Comparison of ENCODE assay signal across 23 mouse cellular contexts in genomic region chr11:55154398-55155069, GRCm38 (mm10). TPM values are rescaled to one million over a fixed set of nuclear protein-coding genes. Genes with fewer than 3 reads are reported as not detected.
DNase-seq lines count a peak whose midpoint lies in the region; TF ChIP-seq lines count a peak whose summit lies in the region.
"Had no signal": no experiment of that assay in that cellular context is flagged by ENCODE, and none has a peak within 500 bp of the region (broad histone marks: within the 10 kb centered on the region; RNA-seq: fewer than 3 reads in every experiment).

No protein-coding gene starts in this region.

- peaks cover 30% of the 10 kb centered on the region for H3K4me1 ChIP-seq in bone marrow macrophage, adult 2 months (ENCODE audit: control insufficient read depth, insufficient read depth, low read length)
- H3K4me1 ChIP-seq: forebrain, embryonic 13.5 days; heart, embryonic 12.5 days; neural tube, embryonic 13.5 days; stomach, embryonic 15.5 days had no signal

- peak overlapping the region; percentile 18; the same call in 1 of the 2 replicates for H3K4me3 ChIP-seq in bone marrow macrophage, adult 2 months (ENCODE audit: insufficient read depth, low read length)
- no peak overlapping the region; the same call in 1 of the 2 replicates for H3K4me3 ChIP-seq in macrophage (ENCODE audit: inconsistent target)
- H3K4me3 ChIP-seq: forebrain, embryonic 13.5 days; heart, embryonic 12.5 days; neural tube, embryonic 13.5 days; stomach, embryonic 15.5 days had no signal

- DNase-seq in spleen, postnatal 36 days (ENCODE audit: low spot score in 2 of 2), result peak; percentile 15 to 43
- no peak for DNase-seq in spleen, postnatal 14 days (ENCODE audit: low spot score in 2 of 2)
- DNase-seq in retina, embryonic 14.5 days (ENCODE audit: low spot score), result no peak
- DNase-seq in c-Kit-positive CD71-positive TER-119-positive erythroid progenitor cells, embryonic 14.5 days (ENCODE audit: low spot score), result no peak
- DNase-seq in adrenal gland, postnatal 36 days, result no peak
- DNase-seq: adrenal gland, postnatal 10 days; cerebellum, postnatal 14 days; gastrocnemius, postnatal 36 days; kidney, adult 11 months; kidney, postnatal 14 days; lung, embryonic 14.5 days; right cerebral cortex, postnatal 4 days had no signal

- peak overlapping the region; percentile 97 for H3K27ac ChIP-seq in bone marrow macrophage, adult 2 months (ENCODE audit: insufficient read depth, low read depth, low read length)
- peak overlapping the region; percentile 92 for H3K27ac ChIP-seq in macrophage
- H3K27ac ChIP-seq: forebrain, embryonic 13.5 days; hindbrain, postnatal 0 days; neural tube, embryonic 13.5 days; stomach, embryonic 15.5 days had no signal

- no peaks in the 10 kb centered on the region for H3K36me3 ChIP-seq in macrophage (ENCODE audit: inconsistent target)
- H3K36me3 ChIP-seq: heart, embryonic 12.5 days; neural tube, embryonic 13.5 days; stomach, embryonic 15.5 days had no signal

- no peak for TF ChIP-seq POLR2A in bone marrow macrophage, adult 2 months (IDR thresholded peaks at IDR 0.05; ENCODE audit: borderline replicate concordance, low read depth, low read length)

- no peaks in the 10 kb centered on the region for H3K79me2 ChIP-seq in macrophage (ENCODE audit: inconsistent target)

- TF ChIP-seq CTCF in bone marrow macrophage, adult 2 months (IDR thresholded peaks at IDR 0.05; ENCODE audit: low read depth, low read length), result no peak

- 2% methylated on average over 3 of the region's 3 CpGs for WGBS in macrophage (ENCODE audit: missing documents)

RNA-seq across cellular contexts. Expression of gene Slc36a3, which starts 3.0 kb away (rescaled TPM):
- polyA plus RNA-seq in bone marrow macrophage, adult 2 months (2012; ENCODE audit: insufficient read depth, insufficient read length, missing spikeins), result not detected in 2 replicates
- under 1 TPM in 10 of 26 experiments, not detected in 16; 0.32 to 0.78 (median 0.54) TPM for total RNA-seq in macrophage (2018; cell fraction: chromatin; rRNA removed)
- under 1 TPM in 22 of 26 experiments, not detected in 4; 0.09 to 0.37 (median 0.22) TPM for total RNA-seq in macrophage (2018; cell fraction: cytosol; rRNA removed)
- under 1 TPM in 9 of 26 experiments, not detected in 17; 0.29 to 0.54 (median 0.36) TPM for total RNA-seq in macrophage (2018; cell fraction: nucleus; rRNA removed)
- polyA plus RNA-seq in macrophage (2018), result 0.10 TPM in 1 of 3 replicates, not detected in the others
- total RNA-seq in adrenal gland, postnatal 36 days (2021), result not detected
- total RNA-seq: adrenal gland, postnatal 10 days; gastrocnemius, postnatal 36 days; heart, postnatal 36 days; hindbrain, postnatal 0 days; left cerebral cortex, adult 8-10 months had no signal
- polyA plus RNA-seq: forebrain, embryonic 13.5 days; heart, embryonic 12.5 days; hindbrain, postnatal 0 days; limb, embryonic 11.5 days; lung, embryonic 14.5 days; midbrain, embryonic 16.5 days; neural tube, embryonic 13.5 days had no signal

RNA-seq across cellular contexts. Expression of gene Slc36a2, which starts 30.3 kb away (rescaled TPM):
- 2.4 and 3.3 TPM in 2 replicates for polyA plus RNA-seq in bone marrow macrophage, adult 2 months (2012; ENCODE audit: insufficient read depth, insufficient read length, missing spikeins)
- total RNA-seq in macrophage (2018; cell fraction: chromatin; rRNA removed), result not detected
- total RNA-seq in macrophage (2018; cell fraction: cytosol; rRNA removed), result under 1 TPM in 1 of 26 experiments, not detected in 25; 0.09 TPM
- under 1 TPM in 1 of 26 experiments, not detected in 25; 0.24 TPM for total RNA-seq in macrophage (2018; cell fraction: nucleus; rRNA removed)
- polyA plus RNA-seq in macrophage (2018), result 0.12 TPM in 1 of 3 replicates, not detected in the others
- 10 to 100 TPM; 89.2 to 97.0 TPM for total RNA-seq in adrenal gland, postnatal 36 days (2021)

RNA-seq across cellular contexts. Expression of gene Slc36a1, which starts 49.6 kb away (rescaled TPM):
- polyA plus RNA-seq in bone marrow macrophage, adult 2 months (2012; ENCODE audit: insufficient read depth, insufficient read length, missing spikeins), result 38.7 and 44.3 TPM in 2 replicates
- 100 to 1,000 TPM in 6 of 26 experiments, 10 to 100 TPM in 20; 22.2 to 165 (median 63.4) TPM for total RNA-seq in macrophage (2018; cell fraction: chromatin; rRNA removed)
- 10 to 100 TPM; 30.7 to 69.5 (median 50.9) TPM for total RNA-seq in macrophage (2018; cell fraction: cytosol; rRNA removed)
- 100 to 1,000 TPM in 7 of 26 experiments, 10 to 100 TPM in 19; 30.2 to 153 (median 77.3) TPM for total RNA-seq in macrophage (2018; cell fraction: nucleus; rRNA removed)
- 21.5 to 45.5 TPM (median 25.9 TPM) in 3 replicates for polyA plus RNA-seq in macrophage (2018)
- 10 to 100 TPM; 14.5 to 18.4 TPM for total RNA-seq in adrenal gland, postnatal 36 days (2021)

RNA-seq across cellular contexts. Expression of gene Gm2a, which starts 56.6 kb away (rescaled TPM):
- polyA plus RNA-seq in bone marrow macrophage, adult 2 months (2012; ENCODE audit: insufficient read depth, insufficient read length, missing spikeins), result 216 and 231 TPM in 2 replicates
- total RNA-seq in macrophage (2018; cell fraction: chromatin; rRNA removed), result 10 to 100 TPM in 1 of 26 experiments, 1 to 10 TPM in 25; 1.3 to 10.9 (median 3.9) TPM
- total RNA-seq in macrophage (2018; cell fraction: cytosol; rRNA removed), result 100 to 1,000 TPM; 104 to 194 (median 135) TPM
- total RNA-seq in macrophage (2018; cell fraction: nucleus; rRNA removed), result 100 to 1,000 TPM in 2 of 26 experiments, 10 to 100 TPM in 24; 18.2 to 115 (median 67.3) TPM
- 127 to 236 TPM (median 209 TPM) in 3 replicates for polyA plus RNA-seq in macrophage (2018)
- 100 to 1,000 TPM; 220 to 225 TPM for total RNA-seq in adrenal gland, postnatal 36 days (2021)

Comparison
In these comparisons a context has a peak if more than half of its experiments do, and no peak if none do; other contexts are left out.
1. DNase-seq: peak in spleen, postnatal 36 days (2 of 2); none in spleen, postnatal 14 days (0 of 2), retina, embryonic 14.5 days (single experiment), c-Kit-positive CD71-positive TER-119-positive erythroid progenitor cells, embryonic 14.5 days (single experiment) and adrenal gland, postnatal 36 days (0 of 2).